Mouse (Mus musculus): ENCODE results near the gene Iqck.
A peak's percentile ranks its signal among the peaks of the same experiment; 100 is the strongest.

Gene Iqck

DNA sequence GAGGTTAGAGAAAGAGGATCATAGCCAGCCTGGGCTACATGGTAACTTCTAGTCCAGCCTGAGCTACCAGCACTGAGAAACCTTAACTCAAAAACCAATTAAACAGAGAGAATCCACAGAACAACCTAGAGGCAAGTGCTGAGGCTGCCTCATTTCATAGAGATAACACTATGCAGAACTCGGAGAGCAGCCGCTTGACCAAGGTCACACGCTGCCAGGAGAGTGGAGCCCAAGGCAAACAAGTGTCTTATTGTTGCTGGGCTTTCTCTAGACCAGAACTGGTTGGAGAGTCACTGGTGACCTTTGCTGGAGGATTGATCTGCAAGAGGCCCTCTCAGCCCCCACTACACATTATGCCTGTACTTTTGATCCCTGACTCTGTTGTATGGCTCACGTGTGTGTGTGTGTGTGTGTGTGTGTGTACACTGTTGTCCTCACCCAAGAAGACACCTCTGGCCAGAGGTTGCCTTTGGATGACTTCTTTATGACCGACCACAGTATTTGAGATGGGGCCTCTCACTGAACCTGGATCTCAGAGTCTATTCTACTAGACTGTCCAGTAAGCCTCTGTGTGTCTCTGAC is 133.8 kb downstream of the Iqck start:
- DNase-seq (ENCODE audit: extremely low spot score) = no peak

DNA sequence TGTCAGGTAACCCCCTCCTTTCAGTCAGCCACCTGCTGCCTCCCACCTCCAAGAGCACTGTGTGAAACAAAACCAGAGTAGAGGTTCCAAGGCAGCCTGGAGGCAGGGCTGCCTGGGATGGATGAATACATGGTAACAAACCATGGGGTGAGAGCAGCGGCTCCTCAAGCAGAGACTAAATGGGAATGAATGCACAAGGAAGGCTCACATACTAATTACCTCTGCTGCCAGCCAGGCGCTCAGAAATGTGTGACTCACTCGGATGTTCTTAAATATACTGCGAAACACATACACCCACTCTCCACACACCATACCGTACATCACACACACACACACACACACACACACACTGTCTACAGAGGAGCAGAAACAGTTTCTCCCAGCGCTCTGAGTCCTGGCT is 134.7 kb downstream of the Iqck start:
- DNase-seq (ENCODE audit: extremely low spot score) = no peak

DNA sequence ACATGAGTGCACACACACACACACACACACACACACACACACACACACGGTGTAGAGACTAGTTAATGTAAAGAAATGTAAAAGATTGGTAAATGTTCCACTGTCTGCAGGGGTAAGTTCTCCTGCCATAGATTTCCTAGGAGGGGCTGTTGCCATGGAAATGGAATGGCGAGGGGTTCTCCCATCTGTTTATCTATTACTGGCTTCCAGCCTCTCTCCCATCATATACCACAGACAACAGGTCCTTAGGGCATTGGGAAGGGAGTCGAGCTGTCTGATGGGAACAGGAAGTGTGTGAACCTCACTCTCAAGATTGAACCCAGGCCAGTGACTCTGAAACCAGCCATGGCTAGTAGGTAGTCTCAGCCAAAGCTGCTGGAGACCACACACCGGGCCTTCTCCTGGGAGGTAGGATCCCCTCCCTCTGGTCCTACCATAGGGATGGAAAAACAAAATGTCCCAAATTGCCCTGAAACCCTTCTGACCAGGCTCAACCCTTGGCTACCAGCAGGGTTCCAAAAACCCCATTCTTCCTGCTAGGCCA is 135.9 kb downstream of the Iqck start:
- DNase-seq (ENCODE audit: extremely low spot score) = no peak

DNA sequence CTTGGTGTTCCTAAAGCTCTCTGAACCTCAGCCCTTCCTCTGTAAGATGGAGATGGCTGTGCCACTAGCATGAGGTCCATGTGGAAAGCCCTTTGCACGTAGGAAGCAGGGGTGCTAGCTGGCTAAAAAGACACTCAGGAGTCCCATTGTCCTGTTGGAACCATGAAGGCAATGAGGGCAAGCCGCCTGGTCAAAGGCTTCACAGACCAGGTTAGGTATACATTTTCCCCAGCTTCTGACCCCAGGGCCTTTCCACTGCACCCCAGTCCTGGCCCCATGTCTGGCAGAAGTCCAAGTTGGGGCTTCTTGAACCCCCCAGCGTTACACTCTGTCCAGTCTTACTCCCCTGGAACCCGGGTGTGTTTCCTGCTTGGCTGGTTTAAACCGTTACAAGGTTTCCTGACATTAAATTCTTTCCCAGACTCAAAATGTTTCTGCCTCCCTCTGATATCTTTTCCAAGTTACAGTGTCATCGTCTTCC is 136.6 kb downstream of the Iqck start:
- no peak for DNase-seq (ENCODE audit: extremely low spot score)

DNA sequence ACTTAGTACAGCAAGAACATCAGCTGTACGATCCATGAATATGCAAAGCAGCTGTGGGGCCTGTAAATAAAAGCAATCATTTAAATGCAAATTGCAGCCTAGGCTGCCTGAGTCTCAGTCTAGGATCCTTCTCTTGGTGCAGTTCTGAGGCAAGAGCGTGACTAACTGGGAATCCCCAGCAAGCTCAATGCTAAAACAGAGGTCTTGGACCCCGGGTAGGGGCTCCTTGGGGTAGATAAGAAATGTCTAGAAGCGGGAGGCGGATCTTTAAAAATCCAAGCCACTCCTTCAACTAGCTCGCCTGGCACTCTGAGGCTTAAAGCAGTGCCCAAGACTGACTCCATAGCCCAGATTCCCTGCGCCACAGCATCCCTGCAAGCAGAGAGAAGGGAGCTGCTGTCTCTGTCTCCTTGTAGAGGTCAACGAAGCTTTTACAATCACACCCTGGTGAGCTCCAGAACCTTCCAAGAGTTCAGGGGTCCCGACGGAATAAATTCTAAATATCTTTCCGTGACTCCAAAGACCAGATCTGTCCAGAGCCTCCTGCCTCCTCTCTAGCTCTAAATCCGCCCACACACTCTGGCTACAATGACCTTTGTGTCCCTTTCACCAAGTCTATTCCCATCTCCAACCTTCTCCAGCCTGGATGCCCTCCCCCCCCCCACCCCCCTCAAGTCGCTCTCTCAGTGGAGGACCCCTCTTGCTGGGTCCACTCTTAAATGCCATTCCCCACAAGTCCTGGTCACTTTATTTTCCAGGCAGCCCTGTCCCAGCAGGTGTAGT is 137.3 kb downstream of the Iqck start:
- DNase-seq (ENCODE audit: extremely low spot score) = no peak

DNA sequence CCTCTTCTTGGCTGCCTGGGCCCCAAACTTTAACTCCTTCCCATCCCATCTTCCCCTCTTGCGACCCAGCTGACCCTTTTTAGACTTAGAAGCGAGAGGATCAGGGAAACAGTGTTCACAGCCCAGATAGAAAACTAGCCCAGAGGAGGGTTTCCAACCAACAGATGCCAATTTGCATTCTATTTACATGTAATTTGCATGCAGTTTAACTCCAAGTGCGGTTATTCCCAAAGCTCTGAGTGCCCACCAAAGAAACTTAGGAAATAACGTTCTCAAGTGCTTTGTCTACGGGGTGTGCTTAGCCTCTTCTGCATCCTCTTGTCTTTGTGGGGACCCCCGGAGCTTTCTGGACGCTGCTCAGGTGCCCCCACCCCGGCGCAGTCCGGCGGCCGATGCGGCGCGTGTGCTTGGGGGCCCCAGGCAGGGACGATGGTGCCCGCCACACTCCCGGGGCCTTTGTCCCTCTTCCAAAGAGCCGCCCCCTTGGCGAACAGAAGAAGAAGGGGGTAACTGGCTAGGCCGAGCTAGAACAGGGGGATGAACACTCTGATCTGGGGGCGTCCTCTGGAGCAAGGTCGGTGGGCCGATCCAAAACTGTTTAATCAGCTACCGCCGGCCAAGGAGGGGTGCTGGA is 138.2 kb downstream of the Iqck start:
- peak; percentile 34 for DNase-seq (ENCODE audit: extremely low spot score)

DNA sequence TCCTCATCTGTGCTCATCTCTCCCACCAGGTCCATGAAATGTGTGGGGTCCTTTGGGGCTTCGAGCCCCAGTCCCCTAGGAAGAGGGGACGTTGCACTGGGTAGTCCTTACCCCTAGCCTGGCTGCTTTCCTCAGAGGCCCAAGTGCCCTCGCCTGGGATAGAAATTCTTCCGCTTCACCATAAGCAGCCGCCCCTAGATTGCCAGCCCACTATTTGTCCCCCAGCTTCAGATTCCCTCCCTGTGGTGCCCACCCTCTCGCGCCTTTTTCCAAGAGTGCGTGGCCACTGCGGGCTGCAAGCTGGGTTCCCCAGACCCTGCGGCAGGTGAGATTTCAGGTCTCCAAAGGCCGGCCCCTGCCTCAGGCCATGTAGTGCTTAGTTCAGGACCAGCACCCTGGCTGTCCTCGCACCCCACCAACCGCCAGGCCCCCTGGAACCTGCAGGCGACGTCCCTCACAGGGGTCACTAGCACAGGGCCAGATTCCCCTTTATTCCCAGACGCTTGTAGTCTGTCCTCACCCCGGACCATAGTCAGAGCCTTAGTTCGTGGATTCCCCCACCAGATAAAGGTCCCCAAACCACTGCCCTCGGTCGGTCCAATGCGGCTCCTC is 138.8 kb downstream of the Iqck start:
- DNase-seq (ENCODE audit: extremely low spot score) = peak; percentile 62

DNA sequence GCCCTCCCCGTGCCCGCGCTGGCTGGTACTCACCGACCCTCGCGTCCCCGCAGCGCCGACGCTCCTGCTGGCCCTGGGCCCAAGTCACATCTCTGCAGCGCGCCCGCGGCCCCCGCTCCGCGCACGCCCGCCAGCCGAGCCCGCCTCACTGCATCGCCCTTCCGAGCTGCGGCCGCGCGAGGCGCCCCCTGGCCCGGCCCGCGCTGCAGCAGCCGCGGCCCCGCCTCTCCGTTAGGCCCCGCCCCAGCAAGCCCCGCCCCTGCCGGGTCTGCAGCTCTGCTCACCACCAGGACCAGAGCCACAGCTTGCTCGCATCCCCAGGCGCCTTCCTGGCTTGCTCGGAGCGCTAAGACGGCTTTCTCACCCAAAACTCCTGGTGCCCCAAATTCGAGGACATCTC is 139.5 kb downstream of the Iqck start, which contains the start of gene Gprc5b:
TSS of gene Gprc5b (minus strand) at position 205 of the 400 bp plus-strand sequence.
- peak; percentile 92 for DNase-seq (ENCODE audit: extremely low spot score)

DNA sequence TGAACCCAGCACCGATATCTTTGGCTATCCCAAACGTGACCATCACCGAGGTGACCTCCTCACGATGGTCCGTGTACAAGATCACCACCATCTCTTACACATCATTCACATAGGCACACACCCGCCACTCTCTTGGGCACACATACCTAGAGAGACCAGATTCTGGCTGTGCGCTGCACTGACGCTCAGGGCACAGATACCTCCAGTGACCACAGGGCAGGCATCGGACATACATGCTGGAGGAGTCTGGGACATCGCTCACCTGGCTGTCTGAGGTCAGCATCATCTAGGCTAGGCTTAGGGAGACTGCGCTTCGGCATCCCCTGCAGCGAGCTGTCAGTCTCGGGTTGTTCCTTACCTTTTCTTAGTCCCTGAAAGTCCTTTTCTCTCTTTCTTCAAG is 140.1 kb downstream of the Iqck start:
- no peak for DNase-seq (ENCODE audit: extremely low spot score)

DNA sequence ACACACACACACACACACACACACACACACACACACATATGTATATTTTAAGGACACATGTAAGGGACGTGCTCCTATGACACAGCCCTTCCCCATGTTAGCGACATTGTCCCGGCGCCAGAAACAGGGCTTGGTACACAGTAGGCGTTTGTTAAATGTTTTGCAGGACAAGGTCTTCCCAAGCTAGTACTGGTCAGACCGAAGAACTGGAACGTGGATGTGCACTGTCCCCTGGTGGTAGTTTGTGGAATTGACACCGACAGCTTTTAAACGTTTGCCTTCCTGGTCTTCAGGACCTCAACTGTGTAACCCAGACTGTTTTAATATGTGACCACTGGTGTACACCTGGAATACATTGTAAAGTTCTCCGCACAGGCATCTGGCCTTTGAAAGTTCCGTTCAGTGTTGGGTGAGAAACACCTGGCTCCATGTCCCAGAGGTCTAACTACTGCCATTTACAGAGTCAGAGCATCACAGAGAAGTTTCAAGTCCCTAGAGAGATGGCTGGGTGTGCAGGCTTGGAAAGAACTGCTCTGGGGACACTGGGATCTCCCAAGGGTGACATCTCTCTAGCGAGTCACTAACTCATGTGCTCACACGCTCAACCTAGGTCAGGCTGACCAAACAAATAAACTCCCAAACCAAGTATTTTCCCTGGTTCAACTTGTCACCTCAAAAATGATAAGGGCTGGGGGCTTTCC is 140.7 kb downstream of the Iqck start:
- DNase-seq (ENCODE audit: extremely low spot score) = peak; percentile 86

DNA sequence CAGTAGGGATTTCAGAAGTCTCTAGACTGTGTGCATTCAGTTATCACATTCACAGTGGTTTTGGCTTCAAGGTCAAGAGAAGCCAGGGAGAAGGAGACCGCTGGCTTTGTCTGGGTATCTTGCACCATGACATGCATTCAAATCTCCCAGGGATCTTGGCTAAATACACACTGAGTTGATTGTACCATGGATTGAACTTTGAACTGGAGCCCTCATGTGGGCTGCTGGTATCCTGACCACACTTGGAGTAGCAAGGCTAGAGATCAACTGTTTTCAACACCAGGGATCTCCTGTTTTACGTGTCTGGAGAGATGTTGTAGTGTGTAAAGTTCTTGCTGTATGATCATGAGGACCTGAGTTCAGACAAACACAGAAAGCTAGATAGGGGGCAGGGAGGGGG is 144.3 kb downstream of the Iqck start:
- no peak for DNase-seq (ENCODE audit: extremely low spot score)

DNA sequence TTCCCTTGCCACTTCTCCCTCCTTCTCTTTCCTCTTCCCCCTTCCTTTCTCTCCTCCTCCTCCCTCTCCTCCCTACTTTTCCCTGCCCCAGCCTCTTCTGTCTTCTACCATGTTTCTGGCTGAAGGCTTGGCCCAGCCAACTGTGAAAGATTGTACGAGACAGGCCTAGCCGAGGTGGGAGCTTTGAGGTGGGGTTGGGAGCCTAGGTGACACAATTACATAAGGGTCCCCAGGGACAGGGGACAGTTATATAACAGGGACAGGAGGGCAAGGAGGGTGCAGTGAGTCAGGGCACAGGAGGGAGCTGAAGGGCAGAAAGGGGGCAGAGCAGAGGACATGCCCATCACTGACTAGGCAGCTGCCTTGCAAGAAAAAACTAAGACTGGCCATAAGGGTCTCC is 146.4 kb downstream of the Iqck start:
- no peak for DNase-seq (ENCODE audit: extremely low spot score)

DNA sequence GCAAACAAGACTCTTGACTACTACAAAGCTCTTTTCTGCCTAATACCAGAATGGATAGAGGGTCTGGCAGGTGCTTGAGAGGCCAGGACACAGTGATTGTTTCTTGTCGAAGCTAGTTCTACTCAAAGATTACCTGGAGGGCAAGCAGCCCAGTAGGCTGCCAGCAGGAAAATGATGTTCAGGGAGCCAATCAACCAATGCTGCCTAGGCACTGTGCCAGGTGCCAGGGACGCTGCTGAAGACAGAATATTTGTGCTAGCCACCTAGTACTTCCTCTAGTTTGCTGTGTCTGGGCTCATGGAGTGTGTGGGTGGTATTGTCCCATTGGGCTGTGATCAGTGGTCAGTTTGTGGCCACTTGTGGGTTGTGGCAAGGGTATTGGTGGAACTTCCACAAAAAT is 146.9 kb downstream of the Iqck start:
- DNase-seq (ENCODE audit: extremely low spot score) = no peak

DNA sequence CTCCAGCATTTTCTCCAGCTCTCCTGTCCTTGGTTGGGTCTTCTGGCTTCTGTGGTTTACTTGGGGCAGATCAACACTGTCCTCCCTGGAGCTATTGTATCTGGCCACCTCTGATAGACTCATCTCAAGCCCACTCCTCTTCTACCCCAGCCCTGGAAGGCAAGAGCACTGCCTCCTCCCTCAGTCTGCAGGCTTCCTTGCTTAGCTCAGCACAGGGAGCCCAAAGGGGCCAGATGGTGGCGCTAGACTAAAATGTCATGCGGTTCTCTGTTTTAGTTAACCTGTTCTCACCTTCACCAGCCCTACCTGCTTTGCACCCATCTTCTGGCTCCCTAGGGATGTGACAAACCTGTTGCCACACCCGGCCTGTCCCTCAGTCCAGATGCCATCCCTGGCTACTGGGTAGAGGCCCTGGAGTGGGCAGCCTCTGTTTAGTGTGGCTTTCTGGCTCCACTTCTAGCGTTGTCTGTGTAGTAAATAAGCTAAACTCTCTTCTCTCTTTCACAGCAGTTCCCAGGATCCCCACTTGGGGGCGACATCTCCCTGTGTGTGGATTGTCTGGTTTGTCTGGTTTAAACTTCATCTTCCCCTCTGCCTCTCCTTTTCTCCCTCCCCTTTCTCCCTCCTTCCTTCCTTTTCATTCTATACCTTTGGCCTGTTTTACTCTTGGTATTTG is 155.4 kb downstream of the Iqck start:
- peak; percentile 69 for DNase-seq (ENCODE audit: extremely low spot score)

DNA sequence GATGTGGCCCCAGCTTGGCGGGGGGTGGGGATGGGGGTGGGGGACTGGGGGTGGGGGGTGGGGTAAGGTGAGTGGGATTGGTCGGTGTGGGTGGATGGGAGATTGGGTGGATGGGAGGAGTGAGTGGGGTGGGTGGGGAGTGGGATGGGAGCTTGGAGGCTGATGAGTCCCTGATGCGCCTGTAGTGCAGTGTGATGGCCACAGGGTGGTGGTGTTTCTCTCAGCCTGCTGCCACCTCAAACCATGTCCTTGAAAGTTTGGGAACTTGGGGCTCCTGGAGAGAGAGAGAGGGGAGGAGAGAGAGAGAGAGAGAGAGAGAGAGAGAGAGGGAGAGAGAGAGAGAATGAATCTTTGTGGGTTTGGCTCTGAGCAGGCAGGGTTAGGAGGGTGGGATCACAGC is 160.2 kb downstream of the Iqck start:
- DNase-seq (ENCODE audit: extremely low spot score) = no peak

DNA sequence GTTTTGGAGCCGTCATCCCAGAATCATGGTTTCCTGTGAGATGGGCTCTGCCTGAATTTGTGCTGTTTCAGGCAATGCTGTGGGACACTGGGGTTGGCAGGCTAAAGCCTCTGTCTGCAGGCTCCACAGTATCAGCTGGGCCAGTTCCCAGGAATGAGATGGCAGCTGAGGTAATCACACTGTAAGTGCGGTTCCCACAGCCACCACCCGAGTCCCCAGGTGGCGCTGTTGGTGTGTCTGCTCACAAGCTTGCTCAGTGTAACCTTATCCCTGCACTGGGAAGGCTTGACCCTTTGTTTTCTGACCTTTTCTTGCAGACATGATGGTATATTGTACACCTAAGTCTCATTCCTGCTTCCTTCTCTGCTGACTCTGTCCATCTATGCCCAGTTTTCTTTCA is 164.0 kb downstream of the Iqck start:
- DNase-seq (ENCODE audit: extremely low spot score) = peak; percentile 74
